Mouse (Mus musculus): Measurements from ENCODE around the gene Npcd. TPM values are rescaled to one million over a fixed set of nuclear protein-coding genes. Genes with fewer than 3 reads are reported as not detected.
A peak's percentile ranks its signal among the peaks of the same experiment; 100 is the strongest.

Gene Npcd
- polyA plus RNA-seq, 1 experiment from 2014 or later = 1.0 TPM

GRCm38 (mm10) chr15:79797680-79798079 is 36.4 kb downstream of the Npcd start:
- no peak for ATAC-seq (ENCODE audit: low FRiP score, low read depth)
- H3K4me1 ChIP-seq = 0 out of 2 replicates have a peak, but pooled peaks cover 3% of the 10 kb centered on the region
- H3K27me3 ChIP-seq (replicated peaks) = peaks cover 22% of the 10 kb centered on the region
- H3K4me3 ChIP-seq = no peak overlapping the region
- 88% methylated on average over 8 of the region's 8 CpGs for WGBS
- no peaks in the 10 kb centered on the region for H3K9me3 ChIP-seq
- H3K9ac ChIP-seq = no peak overlapping the region
- no peaks in the 10 kb centered on the region for H3K36me3 ChIP-seq
- H3K27ac ChIP-seq = no peak overlapping the region
- no peak overlapping the region for H3K4me2 ChIP-seq (replicated peaks)

- Histone ChIP-seq H3K4me2 (replicated peaks) (no peak overlapping the region), H3K4me3 (no peak overlapping the region), H3K36me3 (no peaks in the 10 kb centered on the region), H3K9ac (no peak overlapping the region), H3K4me1 (0 out of 2 replicates have a peak, but pooled peaks cover 6% of the 10 kb centered on the region), H3K27me3 (replicated peaks) (peaks cover 19% of the 10 kb centered on the region), H3K27ac (no peak overlapping the region), H3K9me3 (no peaks in the 10 kb centered on the region)
- ATAC-seq (ENCODE audit: low FRiP score, low read depth) = no peak
- 88% methylated on average over 7 of the region's 7 CpGs for WGBS
These were observed 36.9 kb downstream of the Npcd start for GRCm38 (mm10) chr15:79797096-79797495.

- H3K4me1 ChIP-seq = 0 out of 2 replicates have a peak, but pooled peaks cover 6% of the 10 kb centered on the region
- H3K4me3 ChIP-seq = no peak overlapping the region
- H3K36me3 ChIP-seq = no peaks in the 10 kb centered on the region
- H3K4me2 ChIP-seq (replicated peaks) = no peak overlapping the region
- H3K27ac ChIP-seq = no peak overlapping the region
- H3K9me3 ChIP-seq = no peaks in the 10 kb centered on the region
- 91% methylated on average over 12 of the region's 12 CpGs for WGBS
- peaks cover 17% of the 10 kb centered on the region for H3K27me3 ChIP-seq (replicated peaks)
- H3K9ac ChIP-seq = no peak overlapping the region
- no peak for ATAC-seq (ENCODE audit: low FRiP score, low read depth)
These were observed 37.8 kb downstream of the Npcd start for GRCm38 (mm10) chr15:79796256-79796655.

GRCm38 (mm10) chr15:79794173-79794572 is 39.9 kb downstream of the Npcd start:
- no peak for ATAC-seq (ENCODE audit: low FRiP score, low read depth)
- Histone ChIP-seq H3K4me1 (0 out of 2 replicates have a peak, but pooled peaks cover 3% of the 10 kb centered on the region), H3K27me3 (replicated peaks) (peaks cover 23% of the 10 kb centered on the region), H3K27ac (no peak overlapping the region), H3K4me2 (replicated peaks) (no peak overlapping the region), H3K36me3 (no peaks in the 10 kb centered on the region), H3K4me3 (no peak overlapping the region), H3K9me3 (no peaks in the 10 kb centered on the region), H3K9ac (0 out of 2 replicates have a peak overlapping the region, but pooled peaks have one; percentile 17)
- WGBS = 37% methylated on average over 20 of the region's 20 CpGs

GRCm38 (mm10) chr15:79793076-79793475 is 41.0 kb downstream of the Npcd start:
- Histone ChIP-seq H3K27ac (no peak overlapping the region), H3K4me2 (replicated peaks) (no peak overlapping the region), H3K9me3 (no peaks in the 10 kb centered on the region), H3K9ac (no peak overlapping the region), H3K4me1 (peaks cover 6% of the 10 kb centered on the region; the same call in 1 of the 2 replicates), H3K27me3 (replicated peaks) (peaks cover 23% of the 10 kb centered on the region), H3K4me3 (no peak overlapping the region), H3K36me3 (no peaks in the 10 kb centered on the region)
- ATAC-seq (ENCODE audit: low FRiP score, low read depth) = no peak
- WGBS = 94% methylated on average over 9 of the region's 9 CpGs

GRCm38 (mm10) chr15:79792455-79792854 is 41.6 kb downstream of the Npcd start:
- Histone ChIP-seq H3K9ac (no peak overlapping the region), H3K4me2 (replicated peaks) (peak overlapping the region; percentile 29; the same call in 1 of the 2 replicates), H3K27ac (no peak overlapping the region), H3K9me3 (no peaks in the 10 kb centered on the region), H3K4me3 (no peak overlapping the region), H3K27me3 (replicated peaks) (peaks cover 23% of the 10 kb centered on the region), H3K4me1 (peaks cover 12% of the 10 kb centered on the region; the same call in 1 of the 2 replicates), H3K36me3 (no peaks in the 10 kb centered on the region)
- WGBS = 20% methylated on average over 19 of the region's 19 CpGs
- ATAC-seq (ENCODE audit: low FRiP score, low read depth) = no peak

- H3K27me3 ChIP-seq (replicated peaks) = peaks cover 23% of the 10 kb centered on the region
- H3K4me2 ChIP-seq (replicated peaks) = no peak overlapping the region
- H3K4me1 ChIP-seq = peaks cover 14% of the 10 kb centered on the region; the same call in 1 of the 2 replicates
- no peak overlapping the region for H3K9ac ChIP-seq
- H3K27ac ChIP-seq = no peak overlapping the region
- no peaks in the 10 kb centered on the region for H3K9me3 ChIP-seq
- ATAC-seq (ENCODE audit: low FRiP score, low read depth) = no peak
- no peaks in the 10 kb centered on the region for H3K36me3 ChIP-seq
- WGBS = 4% methylated on average over 12 of the region's 12 CpGs
- H3K4me3 ChIP-seq = no peak overlapping the region
These were observed 42.5 kb downstream of the Npcd start for GRCm38 (mm10) chr15:79791502-79791901.

GRCm38 (mm10) chr15:79790905-79791304 is 43.1 kb downstream of the Npcd start:
- no peak for ATAC-seq (ENCODE audit: low FRiP score, low read depth)
- H3K36me3 ChIP-seq = no peaks in the 10 kb centered on the region
- peaks cover 23% of the 10 kb centered on the region for H3K27me3 ChIP-seq (replicated peaks)
- H3K9me3 ChIP-seq = no peaks in the 10 kb centered on the region
- 84% methylated on average over 6 of the region's 6 CpGs for WGBS
- no peak overlapping the region for H3K27ac ChIP-seq
- no peak overlapping the region for H3K4me2 ChIP-seq (replicated peaks)
- no peak overlapping the region for H3K9ac ChIP-seq
- no peak overlapping the region for H3K4me3 ChIP-seq
- H3K4me1 ChIP-seq = peaks cover 14% of the 10 kb centered on the region; the same call in 1 of the 2 replicates

- no peak overlapping the region for H3K27ac ChIP-seq
- ATAC-seq (ENCODE audit: low FRiP score, low read depth) = no peak
- H3K4me2 ChIP-seq (replicated peaks) = no peak overlapping the region
- WGBS = 52% methylated on average over 8 of the region's 8 CpGs
- no peak overlapping the region for H3K4me3 ChIP-seq
- no peak overlapping the region for H3K9ac ChIP-seq
- H3K36me3 ChIP-seq = no peaks in the 10 kb centered on the region
- peaks cover 23% of the 10 kb centered on the region for H3K27me3 ChIP-seq (replicated peaks)
- H3K9me3 ChIP-seq = no peaks in the 10 kb centered on the region
- H3K4me1 ChIP-seq = peaks cover 14% of the 10 kb centered on the region; the same call in 1 of the 2 replicates
These were observed 43.9 kb downstream of the Npcd start for GRCm38 (mm10) chr15:79790111-79790510.

- H3K27me3 ChIP-seq (replicated peaks) = peaks cover 13% of the 10 kb centered on the region; the same call in 1 of the 2 replicates
- H3K9ac ChIP-seq = no peak overlapping the region
- no peak overlapping the region for H3K4me2 ChIP-seq (replicated peaks)
- H3K4me3 ChIP-seq = no peak overlapping the region
- H3K4me1 ChIP-seq = peaks cover 14% of the 10 kb centered on the region; the same call in 1 of the 2 replicates
- no peak overlapping the region for H3K27ac ChIP-seq
- H3K36me3 ChIP-seq = no peaks in the 10 kb centered on the region
- 48% methylated on average over 8 of the region's 8 CpGs for WGBS
- no peaks in the 10 kb centered on the region for H3K9me3 ChIP-seq
- ATAC-seq (ENCODE audit: low FRiP score, low read depth) = no peak
These were observed 46.2 kb downstream of the Npcd start for GRCm38 (mm10) chr15:79787815-79788214.

GRCm38 (mm10) chr15:79785056-79785455 is 49.0 kb downstream of the Npcd start:
- no peak overlapping the region for H3K27ac ChIP-seq
- 72% methylated on average over 1 of the region's 1 CpGs for WGBS
- no peak for ATAC-seq (ENCODE audit: low FRiP score, low read depth)
- no peak overlapping the region for H3K4me2 ChIP-seq (replicated peaks)
- H3K4me1 ChIP-seq = peaks cover 11% of the 10 kb centered on the region; the same call in 1 of the 2 replicates
- H3K9me3 ChIP-seq = no peaks in the 10 kb centered on the region
- H3K9ac ChIP-seq = no peak overlapping the region
- no peaks in the 10 kb centered on the region; the same call in 1 of the 2 replicates for H3K27me3 ChIP-seq (replicated peaks)
- no peak overlapping the region for H3K4me3 ChIP-seq
- H3K36me3 ChIP-seq = no peaks in the 10 kb centered on the region

GRCm38 (mm10) chr15:79777749-79778148 is 56.3 kb downstream of the Npcd start, which contains the start of gene Dnal4:
Dnal4 (minus strand) TSS chr15:79777849.
- Histone ChIP-seq H3K4me3 (no peak within 1 kb of the TSS), H3K36me3 (no peaks in the 10 kb centered on the region), H3K9ac (no peak within 1 kb of the TSS), H3K27me3 (replicated peaks) (no peaks in the 10 kb centered on the region), H3K4me2 (replicated peaks) (no peak within 1 kb of the TSS), H3K4me1 (peaks cover 17% of the 10 kb centered on the region), H3K27ac (no peak within 1 kb of the TSS), H3K9me3 (no peaks in the 10 kb centered on the region)
- no peak for ATAC-seq (ENCODE audit: low FRiP score, low read depth)

GRCm38 (mm10) chr15:79775662-79776061 is 58.4 kb downstream of the Npcd start:
- Histone ChIP-seq H3K36me3 (no peaks in the 10 kb centered on the region), H3K27me3 (replicated peaks) (no peaks in the 10 kb centered on the region), H3K9me3 (no peaks in the 10 kb centered on the region), H3K4me3 (peak overlapping the region; percentile 11; the same call in 1 of the 2 replicates), H3K27ac (no peak overlapping the region), H3K9ac (no peak overlapping the region), H3K4me1 (peaks cover 25% of the 10 kb centered on the region), H3K4me2 (replicated peaks) (no peak overlapping the region)
- WGBS = 76% methylated on average over 7 of the region's 7 CpGs
- no peak for ATAC-seq (ENCODE audit: low FRiP score, low read depth)

Measured in neural tube, embryonic 12.5 days (tissue).